Mouse (Mus musculus) lung, embryonic 15.5 days (tissue): Measurements from ENCODE around the gene Zfp410. TPM values are rescaled to one million over a fixed set of nuclear protein-coding genes. Genes with fewer than 3 reads are reported as not detected.
"Not testable (repeated sequence)": the region's sequence is repeated elsewhere in the genome, so short reads cannot be mapped to it uniquely, and the experiment has no call there.

ENCODE experiments used
- ATAC-seq: fragments of 200-750 bp; cut with Nextera tagmentation; 2 replicates; pipeline ENCODE4 v1.8.0; 2017; ENCODE audit warnings: moderate number of reproducible peaks, borderline replicate concordance; ENCODE audit not compliant: low FRiP score, low TSS enrichment; ENCODE audit errors: extremely low read depth
- H3K27ac ChIP-seq: fragments of 300-500 bp; sonication (generic); 2 replicates; pipeline ENCODE4 v1.5.1; 2015; ENCODE audit warnings: moderate library complexity, mild to moderate bottlenecking, inconsistent platforms
- H3K27me3 ChIP-seq: fragments of 300-500 bp; sonication (generic); 2 replicates; pipeline ENCODE4 v1.6.1; 2015; ENCODE audit warnings: inconsistent platforms
- H3K36me3 ChIP-seq: fragments of 300-500 bp; sonication (generic); 2 replicates; pipeline ENCODE4 v1.6.1; 2015; ENCODE audit warnings: inconsistent platforms
- H3K4me1 ChIP-seq: fragments of 300-500 bp; sonication (generic); 2 replicates; pipeline ENCODE4 v1.6.1; 2015; ENCODE audit warnings: inconsistent platforms
- H3K4me2 ChIP-seq: fragments of 300-500 bp; sonication (generic); 2 replicates; pipeline ENCODE4 v1.6.1; 2015; ENCODE audit warnings: inconsistent platforms, mild to moderate bottlenecking, moderate library complexity
- H3K4me3 ChIP-seq: fragments of 300-500 bp; sonication (generic); 2 replicates; pipeline ENCODE4 v1.5.1; 2015; ENCODE audit warnings: mild to moderate bottlenecking, inconsistent platforms
- H3K9ac ChIP-seq: fragments of 300-500 bp; sonication (generic); 2 replicates; pipeline ENCODE4 v1.6.1; 2015; ENCODE audit warnings: inconsistent platforms
- H3K9me3 ChIP-seq: fragments of 300-500 bp; sonication (generic); 2 replicates; pipeline ENCODE4 v1.6.1; 2016; ENCODE audit warnings: inconsistent platforms
- WGBS: fragments of 180-500 bp; shearing (Covaris S2); methylation state at CpG from one replicate; pipeline ENCODE4 v1.1.7; 2015; 5-methylcytosine and 5-hydroxymethylcytosine counted together
- polyA plus RNA-seq: library from polyadenylated mRNA; unstranded; fragments of >200 nt; fragmentation: Nextera tagmentation; extraction: Ambion mirVana; gene quantifications from 2 replicates; pipeline ENCODE4 v1.2.1, GENCODE M21; 2015

Zfp410 gene
- polyA plus RNA-seq, 1 experiment from 2014 or later, result 86.9 TPM

- ATAC-seq, result no peak
- Histone ChIP-seq H3K4me1 (no peaks in the 10 kb centered on the region), H3K4me3 (no peak overlapping the region), H3K4me2 (no peak overlapping the region), H3K9me3 (no peaks in the 10 kb centered on the region), H3K36me3 (peaks cover 12% of the 10 kb centered on the region; the same call in 1 of the 2 replicates), H3K27me3 (no peaks in the 10 kb centered on the region), H3K27ac (no peak overlapping the region), H3K9ac (no peak overlapping the region)
- 87% methylated on average over 6 of the region's 6 CpGs for WGBS
Measured at GRCm38 (mm10) chr12:84297851-84298250, 18.8 kb upstream of the Zfp410 start.

- no peak overlapping the region for H3K4me2 ChIP-seq
Measured at GRCm38 (mm10) chr12:84299265-84299664, 17.4 kb upstream of the Zfp410 start.

GRCm38 (mm10) chr12:84304101-84304500, 12.6 kb upstream of the Zfp410 start:
- Histone ChIP-seq H3K9ac (no peak overlapping the region), H3K27me3 (no peaks in the 10 kb centered on the region), H3K4me2 (no peak overlapping the region), H3K4me1 (no peaks in the 10 kb centered on the region), H3K4me3 (no peak overlapping the region), H3K9me3 (no peaks in the 10 kb centered on the region), H3K36me3 (peaks cover 6% of the 10 kb centered on the region; the same call in 1 of the 2 replicates), H3K27ac (no peak overlapping the region)
- ATAC-seq, result no peak
- WGBS, result 86% methylated on average over 5 of the region's 5 CpGs

More at GRCm38 (mm10) chr12:84299265-84299664, 17.4 kb upstream of the Zfp410 start:
- H3K9me3 ChIP-seq, result no peaks in the 10 kb centered on the region
- H3K4me1 ChIP-seq, result no peaks in the 10 kb centered on the region
- no peak overlapping the region for H3K9ac ChIP-seq
- peaks cover 8% of the 10 kb centered on the region; the same call in 1 of the 2 replicates for H3K36me3 ChIP-seq
- H3K27me3 ChIP-seq, result no peaks in the 10 kb centered on the region
- no peak overlapping the region for H3K4me3 ChIP-seq
- WGBS, result 94% methylated on average over 2 of the region's 2 CpGs
- H3K27ac ChIP-seq, result no peak overlapping the region
- no peak for ATAC-seq

- H3K36me3 ChIP-seq, result peaks cover 6% of the 10 kb centered on the region; the same call in 1 of the 2 replicates
- no peaks in the 10 kb centered on the region for H3K4me1 ChIP-seq
- H3K27ac ChIP-seq, result no peak overlapping the region
- no peak overlapping the region for H3K9ac ChIP-seq
- 74% methylated on average over 1 of the region's 1 CpGs for WGBS
- ATAC-seq, result no peak
- H3K27me3 ChIP-seq, result no peaks in the 10 kb centered on the region
- H3K4me3 ChIP-seq, result no peak overlapping the region
- H3K9me3 ChIP-seq, result no peaks in the 10 kb centered on the region
- H3K4me2 ChIP-seq, result no peak overlapping the region
Measured at GRCm38 (mm10) chr12:84304554-84304953, 12.1 kb upstream of the Zfp410 start.

GRCm38 (mm10) chr12:84311306-84311705, 5.3 kb upstream of the Zfp410 start:
- Histone ChIP-seq H3K27me3 (no peaks in the 10 kb centered on the region), H3K36me3 (peaks cover 3% of the 10 kb centered on the region; the same call in 1 of the 2 replicates), H3K4me1 (peaks cover 4% of the 10 kb centered on the region), H3K4me2 (no peak overlapping the region), H3K9ac (no peak overlapping the region), H3K27ac (no peak overlapping the region), H3K4me3 (no peak overlapping the region), H3K9me3 (no peaks in the 10 kb centered on the region)
- WGBS, result 76% methylated on average over 3 of the region's 5 CpGs
- ATAC-seq, result no peak

GRCm38 (mm10) chr12:84316006-84316405, 646 bp upstream of the Zfp410 start:
- Histone ChIP-seq H3K4me1 (peaks cover 14% of the 10 kb centered on the region), H3K27me3 (no peaks in the 10 kb centered on the region), H3K4me3 (peak overlapping the region; percentile 89), H3K4me2 (peak overlapping the region; percentile 74), H3K27ac (peak overlapping the region; percentile 97; the same call in 1 of the 2 replicates), H3K9me3 (no peaks in the 10 kb centered on the region), H3K9ac (peak overlapping the region; percentile 97), H3K36me3 (no peaks in the 10 kb centered on the region)
- no peak for ATAC-seq
- 29% methylated on average over 7 of the region's 7 CpGs for WGBS

GRCm38 (mm10) chr12:84327111-84327512, 10.5 kb downstream of the Zfp410 start:
- no peak for ATAC-seq
- H3K9me3 ChIP-seq, result no peaks in the 10 kb centered on the region
- H3K4me2 ChIP-seq, result no peak overlapping the region
- WGBS, result 48% methylated on average over 4 of the region's 4 CpGs
- H3K4me1 ChIP-seq, result no peaks in the 10 kb centered on the region
- peaks cover 61% of the 10 kb centered on the region for H3K36me3 ChIP-seq
- no peaks in the 10 kb centered on the region for H3K27me3 ChIP-seq
- H3K27ac ChIP-seq, result no peak overlapping the region
- H3K9ac ChIP-seq, result no peak overlapping the region
- H3K4me3 ChIP-seq, result no peak overlapping the region

- Histone ChIP-seq H3K9ac (no peak overlapping the region), H3K9me3 (no peaks in the 10 kb centered on the region), H3K27me3 (no peaks in the 10 kb centered on the region), H3K4me3 (no peak overlapping the region), H3K27ac (no peak overlapping the region), H3K4me1 (no peaks in the 10 kb centered on the region), H3K36me3 (peaks cover 80% of the 10 kb centered on the region), H3K4me2 (no peak overlapping the region)
- ATAC-seq, result no peak
- 82% methylated on average over 11 of the region's 11 CpGs for WGBS
Measured at GRCm38 (mm10) chr12:84336963-84337625, 20.4 kb downstream of the Zfp410 start.

GRCm38 (mm10) chr12:84347192-84347591, 30.5 kb downstream of the Zfp410 start:
- no peaks in the 10 kb centered on the region for H3K4me1 ChIP-seq
- H3K4me3 ChIP-seq, result no peak overlapping the region
- H3K27me3 ChIP-seq, result no peaks in the 10 kb centered on the region
- WGBS, result 39% methylated on average over 2 of the region's 2 CpGs
- no peak overlapping the region for H3K9ac ChIP-seq
- no peak overlapping the region for H3K4me2 ChIP-seq
- H3K9me3 ChIP-seq, result no peaks in the 10 kb centered on the region
- ATAC-seq, result no peak
- no peak overlapping the region for H3K27ac ChIP-seq
- H3K36me3 ChIP-seq, result peaks cover 28% of the 10 kb centered on the region

- not testable (repeated sequence) for H3K9ac ChIP-seq, ATAC-seq, H3K4me3 ChIP-seq, H3K27me3 ChIP-seq, H3K4me2 ChIP-seq, H3K9me3 ChIP-seq, H3K27ac ChIP-seq, H3K36me3 ChIP-seq
- 85% methylated on average over 2 of the region's 2 CpGs for WGBS
- H3K4me1 ChIP-seq, result peaks cover 18% of the 10 kb centered on the region
Measured at GRCm38 (mm10) chr12:84358699-84359098, 42.0 kb downstream of the Zfp410 start.

- no peaks in the 10 kb centered on the region for H3K9me3 ChIP-seq
- peak within 1 kb of the TSS; percentile 92 for H3K4me3 ChIP-seq
- peaks cover 18% of the 10 kb centered on the region for H3K4me1 ChIP-seq
- no peaks in the 10 kb centered on the region for H3K27me3 ChIP-seq
- no peaks in the 10 kb centered on the region for H3K36me3 ChIP-seq
- ATAC-seq, result peak; percentile 98
- peak within 1 kb of the TSS; percentile 48; the same call in 1 of the 2 replicates for H3K27ac ChIP-seq
- WGBS, result under 1% methylated on average over 51 of the region's 51 CpGs
- peak within 1 kb of the TSS; percentile 84 for H3K9ac ChIP-seq
- peak within 1 kb of the TSS; percentile 73 for H3K4me2 ChIP-seq
Measured at GRCm38 (mm10) chr12:84361555-84362489, 45.2 kb downstream of the Zfp410 start, which contains the start of the genes Coq6 and Fam161b. TSS of gene Coq6 (plus strand) at chr12:84361657. TSS of gene Fam161b (minus strand) at chr12:84361833.
